Mouse (Mus musculus) cerebellum, adult 2 months (tissue): ENCODE measurements around the gene Fstl4.

Experiments used
- CTCF ChIP-seq: fragments of 200-500 bp; IDR thresholded peaks from 2 replicates; pipeline ENCODE4 v1.5.1; 2011; ENCODE audit warnings: low read depth, mild to moderate bottlenecking, control low read depth, low read length, moderate library complexity, borderline replicate concordance; ENCODE audit not compliant: insufficient read depth
- POLR2A ChIP-seq: fragments of 200-500 bp; IDR thresholded peaks from 2 replicates; pipeline ENCODE4 v1.6.1; 2011; ENCODE audit warnings: low read length, control low read depth, borderline replicate concordance; ENCODE audit not compliant: insufficient read depth

DNA sequence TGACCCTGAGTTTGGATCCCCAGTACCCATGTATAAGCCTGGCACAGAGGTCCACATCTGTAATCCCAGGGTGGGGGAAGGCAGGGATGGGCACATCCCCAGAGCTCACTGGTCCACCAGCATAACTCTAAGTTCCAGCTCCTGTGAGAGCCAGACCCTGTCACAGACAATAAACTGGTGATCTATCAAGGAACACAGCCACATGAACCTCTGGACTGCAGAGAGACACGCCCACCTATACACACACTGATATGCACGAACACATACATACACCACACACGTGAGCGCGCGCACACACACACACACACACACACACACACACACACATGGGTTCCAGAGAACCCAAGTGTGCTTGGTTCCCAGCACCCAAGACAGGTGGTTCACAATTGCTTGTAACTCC is 344.4 kb downstream of the Fstl4 start:
- TF ChIP-seq CTCF (no peak), POLR2A (no peak)
